8 mouse cellular contexts compared by ENCODE assay signal in the genomic region with DNA sequence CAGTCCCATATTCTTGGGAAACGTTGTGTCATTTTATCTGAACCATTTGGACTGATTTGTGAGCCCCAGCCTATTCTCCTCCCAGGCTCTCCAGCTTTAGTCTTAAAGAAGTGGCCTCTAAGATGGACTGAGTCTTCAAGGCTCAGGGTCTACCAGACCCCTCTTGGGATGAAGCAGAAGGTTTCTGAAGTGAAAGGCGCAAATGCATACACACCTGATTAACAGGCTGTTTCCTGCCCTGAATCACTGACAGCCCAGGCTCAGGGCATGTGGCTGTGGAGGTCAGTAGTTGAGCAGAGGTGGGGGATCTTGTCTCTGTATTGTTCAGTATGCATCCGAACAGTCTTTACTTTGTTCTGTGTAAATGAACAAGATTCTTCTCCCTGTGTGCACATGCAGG. TPM values are rescaled to one million over a fixed set of nuclear protein-coding genes. Genes with fewer than 3 reads are reported as not detected.
DNase-seq lines count a peak whose midpoint lies in the region; ATAC-seq lines count a peak whose summit lies in the region.
"Had no signal": no experiment of that assay in that cellular context is flagged by ENCODE, and none has a peak within 500 bp of the region (broad histone marks: within the 10 kb centered on the region; RNA-seq: fewer than 3 reads in every experiment).

No protein-coding gene starts in this region.

- no peaks in the 10 kb centered on the region for H3K9me3 ChIP-seq in forebrain, embryonic 12.5 days
- no peaks in the 10 kb centered on the region for H3K9me3 ChIP-seq in liver, embryonic 12.5 days (replicated peaks)

- peaks cover 25% of the 10 kb centered on the region for H3K36me3 ChIP-seq in forebrain, embryonic 12.5 days (replicated peaks)
- H3K36me3 ChIP-seq in liver, embryonic 12.5 days: peaks cover 28% of the 10 kb centered on the region

- H3K27me3 ChIP-seq in forebrain, embryonic 12.5 days: no peaks in the 10 kb centered on the region
- H3K27me3 ChIP-seq in liver, embryonic 12.5 days (replicated peaks): peaks cover 4% of the 10 kb centered on the region; the same call in 1 of the 2 replicates

- WGBS in forebrain, embryonic 12.5 days: 83% methylated on average over 3 of the region's 3 CpGs
- WGBS in liver, embryonic 12.5 days (ENCODE audit: insufficient replicate concordance): 52% methylated on average over 3 of the region's 3 CpGs

- peak overlapping the region; percentile 84 for H3K4me2 ChIP-seq in forebrain, embryonic 12.5 days
- H3K4me2 ChIP-seq in liver, embryonic 12.5 days: peak overlapping the region; percentile 97

- no peak for ATAC-seq in forebrain, embryonic 12.5 days (ENCODE audit: low FRiP score)
- no peak for ATAC-seq in liver, embryonic 12.5 days

- DNase-seq in retina, embryonic 14.5 days (ENCODE audit: low spot score): peak; percentile 17
- DNase-seq in retina, postnatal 1 day: no peak
- DNase-seq in adrenal gland, adult 8-10 months: no peak
- no peak for DNase-seq in left cerebral cortex, adult 9 months (ENCODE audit: low spot score in 2 of 2)
- DNase-seq in kidney, postnatal 4 days: no peak

- H3K27ac ChIP-seq in forebrain, embryonic 12.5 days: 0 out of 2 replicates have a peak overlapping the region, but pooled peaks have one; percentile 1
- peak overlapping the region; percentile 23; the same call in 1 of the 2 replicates for H3K27ac ChIP-seq in liver, embryonic 12.5 days

- no peak overlapping the region for H3K9ac ChIP-seq in forebrain, embryonic 12.5 days
- peak overlapping the region; percentile 63 for H3K9ac ChIP-seq in liver, embryonic 12.5 days

- H3K4me1 ChIP-seq in forebrain, embryonic 12.5 days: peaks cover 18% of the 10 kb centered on the region
- H3K4me1 ChIP-seq in liver, embryonic 12.5 days: peaks cover 40% of the 10 kb centered on the region

- H3K4me3 ChIP-seq in forebrain, embryonic 12.5 days (replicated peaks): no peak overlapping the region
- H3K4me3 ChIP-seq in liver, embryonic 12.5 days: no peak overlapping the region

RNA-seq across cellular contexts. Expression of gene Tfdp1, which starts 0.9 kb away (rescaled TPM):
- polyA plus RNA-seq in forebrain, embryonic 12.5 days (2016; fragmentation: Nextera tagmentation; extraction: Ambion mirVana): 200 and 203 TPM in 2 replicates
- 172 and 174 TPM in 2 replicates for polyA plus RNA-seq in liver, embryonic 12.5 days (2016; fragmentation: Nextera tagmentation; extraction: Ambion mirVana)
- 10 to 100 TPM; 46.2 to 67.4 (median 52.1) TPM for total RNA-seq in adrenal gland, adult 8-10 months (2022)

RNA-seq across cellular contexts. Expression of gene Tmco3, which starts 49.7 kb away (rescaled TPM):
- polyA plus RNA-seq in forebrain, embryonic 12.5 days (2016; fragmentation: Nextera tagmentation; extraction: Ambion mirVana): 38.8 and 45.8 TPM in 2 replicates
- polyA plus RNA-seq in liver, embryonic 12.5 days (2016; fragmentation: Nextera tagmentation; extraction: Ambion mirVana): 10.1 and 10.6 TPM in 2 replicates
- 10 to 100 TPM; 36.3 to 54.7 (median 46.7) TPM for total RNA-seq in adrenal gland, adult 8-10 months (2022)

RNA-seq across cellular contexts. Expression of gene Dcun1d2, which starts 49.7 kb away (rescaled TPM):
- 32.4 and 33.1 TPM in 2 replicates for polyA plus RNA-seq in forebrain, embryonic 12.5 days (2016; fragmentation: Nextera tagmentation; extraction: Ambion mirVana)
- polyA plus RNA-seq in liver, embryonic 12.5 days (2016; fragmentation: Nextera tagmentation; extraction: Ambion mirVana): 14.3 and 14.4 TPM in 2 replicates
- 10 to 100 TPM; 30.6 to 36.7 (median 33.9) TPM for total RNA-seq in adrenal gland, adult 8-10 months (2022)

RNA-seq across cellular contexts. Expression of gene Atp4b, which starts 58.9 kb away (rescaled TPM):
- not detected in 2 replicates for polyA plus RNA-seq in forebrain, embryonic 12.5 days (2016; fragmentation: Nextera tagmentation; extraction: Ambion mirVana)
- not detected in 2 replicates for polyA plus RNA-seq in liver, embryonic 12.5 days (2016; fragmentation: Nextera tagmentation; extraction: Ambion mirVana)
- total RNA-seq in adrenal gland, adult 8-10 months (2022): under 1 TPM in 1 of 4 experiments, not detected in 3; 0.49 TPM
- total RNA-seq: left cerebral cortex, postnatal 10 days had no signal
